Mouse (Mus musculus) large intestine, adult 2 months (tissue): ENCODE measurements around the gene Map2k5. TPM values are rescaled to one million over a fixed set of nuclear protein-coding genes. Genes with fewer than 3 reads are reported as not detected.

Source experiments
- polyA plus RNA-seq: library from polyadenylated mRNA; depleted of rRNA; stranded (reverse); fragments of >200 nt; gene quantifications from 2 replicates; pipeline ENCODE4 v1.2.3, GENCODE M21; 2012; rRNA removed

Map2k5 gene
- polyA plus RNA-seq, 1 experiment = 13.3 TPM

Other genes with a start within 250 kb of the Map2k5 start
- gene Skor1, start 228.9 kb downstream of the Map2k5 start, polyA plus RNA-seq = not detected in 2 replicates
- 22.8 and 29.4 TPM in 2 replicates for gene 2300009A05Rik, start 21.3 kb upstream of the Map2k5 start, polyA plus RNA-seq
- gene Iqch, start 224.6 kb upstream of the Map2k5 start, polyA plus RNA-seq = not detected in 2 replicates
- 15.0 and 20.2 TPM in 2 replicates for gene Aagab, start 224.8 kb upstream of the Map2k5 start, polyA plus RNA-seq